Mouse (Mus musculus) cortical plate, adult 2 months (tissue): ENCODE measurements around the gene Tex35. TPM values are rescaled to one million over a fixed set of nuclear protein-coding genes. Genes with fewer than 3 reads are reported as not detected.

Experiments
- H3K27ac ChIP-seq: fragments of 200-500 bp; 2 replicates; pipeline ENCODE4 v1.5.1; 2012; ENCODE audit warnings: low read length, control low read depth, inconsistent platforms; ENCODE audit not compliant: insufficient read depth
- H3K4me1 ChIP-seq: fragments of 200-500 bp; 2 replicates; pipeline ENCODE4 v1.6.1; 2011; ENCODE audit warnings: low read length; ENCODE audit not compliant: control insufficient read depth, insufficient read depth
- H3K4me3 ChIP-seq: fragments of 200-500 bp; 2 replicates; pipeline ENCODE4 v1.5.1; 2011; ENCODE audit warnings: mild to moderate bottlenecking, low read length, control low read depth; ENCODE audit not compliant: insufficient read depth
- CTCF ChIP-seq: fragments of 200-500 bp; IDR thresholded peaks from 2 replicates; pipeline ENCODE4 v1.5.1; 2011; ENCODE audit warnings: mild to moderate bottlenecking, control low read depth, low read length; ENCODE audit not compliant: insufficient read depth; ENCODE audit errors: extremely low read depth
- POLR2A ChIP-seq: fragments of 200-500 bp; IDR thresholded peaks from 2 replicates; pipeline ENCODE4 v1.6.1; 2011; ENCODE audit warnings: mild to moderate bottlenecking, low read length, control low read depth; ENCODE audit not compliant: insufficient read depth; ENCODE audit errors: extremely low read depth
- polyA plus RNA-seq: library from polyadenylated mRNA; depleted of rRNA; stranded (reverse); fragments of >200 nt; gene quantifications from 2 replicates; pipeline ENCODE4 v1.2.3, GENCODE M21; 2012

Tex35 gene
- polyA plus RNA-seq, 1 experiment, result not detected

DNA sequence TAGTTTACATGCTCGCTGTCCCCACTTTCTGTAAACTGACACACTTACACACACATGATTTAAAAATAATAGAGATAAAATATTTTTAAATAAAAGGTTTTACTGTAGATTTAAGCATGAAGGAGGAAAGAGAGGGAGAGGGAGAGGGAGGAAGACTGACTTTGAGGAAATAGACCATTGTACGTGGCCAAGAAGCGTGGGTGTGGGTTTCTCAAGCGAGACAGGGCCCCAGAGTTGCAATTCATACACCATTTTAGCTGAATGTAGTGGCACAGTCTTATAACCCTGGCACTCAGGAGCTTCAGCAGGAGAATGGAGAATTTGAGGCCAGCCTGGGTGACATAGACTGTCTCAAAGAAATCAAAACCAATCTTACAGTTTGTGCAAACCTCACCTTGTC is 25.5 kb downstream of the Tex35 start:
- TF ChIP-seq CTCF (no peak), POLR2A (no peak)
- no peaks in the 10 kb centered on the region for H3K4me1 ChIP-seq
- no peak overlapping the region for H3K4me3 ChIP-seq
- H3K27ac ChIP-seq, result no peak overlapping the region

GRCm38 (mm10) chr1:157081999-157082398 is 26.5 kb downstream of the Tex35 start:
- TF ChIP-seq CTCF (peak; percentile 43), POLR2A (no peak)
- Histone ChIP-seq H3K27ac (no peak overlapping the region), H3K4me1 (no peaks in the 10 kb centered on the region), H3K4me3 (no peak overlapping the region)

DNA sequence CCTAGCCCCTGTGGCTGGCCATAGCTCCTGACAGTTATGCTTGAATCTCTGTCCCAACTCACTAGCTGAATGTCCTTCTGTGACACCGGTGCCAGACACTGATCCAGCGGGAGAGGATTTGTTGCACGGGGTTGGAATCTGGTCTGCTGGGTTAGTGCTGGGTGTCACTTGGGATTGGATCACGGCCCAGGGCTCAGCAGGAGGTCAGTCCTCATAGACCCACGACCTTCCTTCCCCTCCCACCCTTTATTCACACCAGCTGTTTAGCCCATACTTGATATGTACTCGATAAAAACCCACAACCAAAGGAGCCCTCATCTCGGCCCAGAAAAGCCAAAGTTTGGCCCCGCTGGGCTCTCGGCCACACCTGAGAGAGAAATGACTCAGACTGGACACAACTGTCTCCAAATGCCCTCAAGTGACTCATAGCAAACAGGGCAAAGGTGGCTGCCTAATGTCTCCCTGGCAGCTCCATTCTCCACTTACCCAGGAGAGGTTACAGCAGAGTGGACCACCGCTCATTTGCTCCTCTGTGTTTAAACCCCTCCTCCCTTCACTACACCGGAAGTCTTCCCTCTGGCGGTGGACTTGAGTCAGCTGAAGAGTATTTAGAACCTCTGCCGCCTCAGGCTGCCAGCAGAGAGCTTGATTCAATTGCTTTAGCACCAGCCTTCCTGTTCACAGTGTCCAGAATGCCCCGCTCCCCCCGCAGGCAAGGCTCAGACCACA is 27.2 kb downstream of the Tex35 start:
- TF ChIP-seq CTCF (peak; percentile 24), POLR2A (no peak)
- H3K4me3 ChIP-seq, result no peak overlapping the region
- no peak overlapping the region for H3K27ac ChIP-seq
- peaks cover 2% of the 10 kb centered on the region; the same call in 1 of the 2 replicates for H3K4me1 ChIP-seq

DNA sequence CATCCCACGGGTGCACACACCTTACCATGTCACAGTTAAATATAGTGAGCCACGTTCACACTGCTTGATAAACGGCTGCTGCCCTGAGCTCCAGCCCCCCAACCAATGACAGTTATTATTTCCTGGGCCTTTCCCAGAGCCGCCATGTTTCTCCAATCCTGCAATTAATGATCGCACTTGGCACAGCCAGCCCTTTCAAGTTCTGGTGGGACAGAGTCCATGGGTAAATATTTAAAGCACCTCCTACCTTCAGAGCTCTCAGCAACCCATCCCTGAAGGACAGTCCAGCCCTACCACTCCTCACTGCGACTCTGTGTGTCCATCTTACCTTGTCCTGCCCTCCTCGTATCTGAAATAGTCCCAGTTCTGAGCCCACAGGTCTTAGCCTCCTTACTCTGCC is 28.4 kb downstream of the Tex35 start:
- Histone ChIP-seq H3K4me1 (peaks cover 2% of the 10 kb centered on the region; the same call in 1 of the 2 replicates), H3K27ac (no peak overlapping the region), H3K4me3 (no peak overlapping the region)
- TF ChIP-seq POLR2A, result no peak
- TF ChIP-seq CTCF, result no peak

GRCm38 (mm10) chr1:157079384-157080025 is 29.0 kb downstream of the Tex35 start:
- Histone ChIP-seq H3K4me3 (no peak overlapping the region), H3K4me1 (peaks cover 2% of the 10 kb centered on the region; the same call in 1 of the 2 replicates), H3K27ac (no peak overlapping the region)
- TF ChIP-seq CTCF, result peak; percentile 67
- TF ChIP-seq POLR2A, result no peak

DNA sequence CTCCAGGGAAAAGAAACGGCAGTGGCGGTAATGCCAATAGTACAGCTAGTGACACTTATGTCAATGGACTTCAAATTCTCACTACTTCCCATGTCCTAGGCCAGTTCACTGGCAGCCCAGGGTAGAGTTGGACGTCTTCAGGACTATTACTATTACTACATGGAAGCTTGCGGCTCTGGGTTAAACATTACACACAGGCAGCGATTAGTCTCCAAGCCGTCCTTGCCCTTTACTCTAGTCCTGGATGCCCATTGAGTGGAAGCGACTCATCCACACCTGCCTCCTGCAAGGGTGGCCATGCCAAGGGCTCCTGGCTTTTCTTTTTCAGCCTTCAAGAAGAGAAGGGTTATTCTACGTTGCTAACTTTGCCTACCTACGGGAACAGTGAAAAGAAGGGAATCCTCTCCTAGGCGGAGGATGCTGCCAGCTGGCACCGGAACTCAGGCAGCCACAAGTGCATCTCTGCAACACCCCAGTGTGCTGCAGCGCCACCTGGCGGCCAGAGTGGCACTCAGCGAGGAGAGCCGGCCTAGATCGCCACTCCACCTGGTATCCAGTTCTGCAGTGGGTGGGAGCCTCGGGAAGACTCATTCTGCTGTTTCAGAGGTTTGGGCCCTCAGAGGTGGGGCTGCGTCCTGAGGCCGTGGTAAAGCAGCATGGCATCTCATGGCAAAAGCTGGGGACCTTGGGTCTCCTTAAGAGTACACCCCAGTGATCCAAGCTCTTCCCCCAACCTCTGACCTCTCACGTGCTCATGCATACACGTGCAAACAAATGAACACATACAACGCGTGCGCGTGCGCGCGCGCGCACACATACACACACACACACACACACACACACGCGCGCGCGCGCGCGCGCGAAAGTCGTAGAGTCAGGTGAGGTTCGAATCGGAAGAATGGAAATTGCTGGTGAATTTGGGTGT is 31.4 kb downstream of the Tex35 start:
- Histone ChIP-seq H3K27ac (no peak overlapping the region), H3K4me3 (no peak overlapping the region), H3K4me1 (peaks cover 2% of the 10 kb centered on the region; the same call in 1 of the 2 replicates)
- TF ChIP-seq CTCF, result peak; percentile 86
- no peak for TF ChIP-seq POLR2A

- no peak overlapping the region for H3K4me3 ChIP-seq
- TF ChIP-seq POLR2A (no peak), CTCF (peak; percentile 95)
- no peak overlapping the region for H3K27ac ChIP-seq
- peaks cover 2% of the 10 kb centered on the region; the same call in 1 of the 2 replicates for H3K4me1 ChIP-seq
Observed at GRCm38 (mm10) chr1:157076257-157076656, 32.2 kb downstream of the Tex35 start.

DNA sequence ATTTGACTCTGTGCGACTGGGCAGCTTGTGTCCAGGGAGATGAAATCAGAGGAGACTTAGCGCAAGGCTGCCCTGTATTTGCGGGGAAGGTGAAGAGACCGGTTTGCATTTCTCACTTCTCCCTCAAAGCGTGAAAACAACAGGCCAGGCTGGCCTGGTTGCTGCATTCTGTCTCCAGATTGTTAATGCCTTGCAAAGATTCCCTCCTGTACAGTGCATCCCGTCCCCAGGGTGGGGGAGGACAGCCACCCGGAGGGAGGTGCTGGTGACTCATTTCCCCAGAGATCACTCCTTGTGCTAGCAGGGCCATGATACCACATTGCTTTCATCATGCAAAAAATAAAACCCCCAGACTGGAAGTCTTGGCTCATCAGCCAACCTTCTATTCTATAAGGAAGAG is 33.5 kb downstream of the Tex35 start:
- H3K4me3 ChIP-seq, result no peak overlapping the region
- no peak overlapping the region for H3K27ac ChIP-seq
- peaks cover 2% of the 10 kb centered on the region; the same call in 1 of the 2 replicates for H3K4me1 ChIP-seq
- TF ChIP-seq CTCF (no peak), POLR2A (no peak)

DNA sequence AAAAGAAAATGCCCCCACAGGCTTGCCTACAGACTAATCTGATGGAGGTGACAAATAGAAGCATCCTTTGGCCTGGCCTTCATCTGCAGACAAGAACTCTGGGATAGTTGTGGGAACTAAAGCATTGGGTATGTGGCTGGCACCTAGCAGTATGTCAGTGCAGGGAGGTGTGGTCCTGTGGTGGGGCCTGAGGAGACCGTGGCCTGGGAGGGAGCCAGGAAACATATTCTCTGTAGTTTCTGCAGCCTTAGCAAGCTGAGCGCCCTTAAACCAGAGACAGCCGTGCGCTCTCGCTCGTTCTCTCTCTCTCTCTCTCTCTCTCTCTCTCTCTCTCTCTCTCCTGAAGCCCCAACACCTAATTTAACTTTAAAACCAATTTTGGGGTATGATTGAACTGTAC is 34.1 kb downstream of the Tex35 start:
- H3K27ac ChIP-seq, result no peak overlapping the region
- no peak for TF ChIP-seq POLR2A
- H3K4me3 ChIP-seq, result no peak overlapping the region
- peaks cover 2% of the 10 kb centered on the region; the same call in 1 of the 2 replicates for H3K4me1 ChIP-seq

GRCm38 (mm10) chr1:157073592-157073991 is 34.9 kb downstream of the Tex35 start:
- no peak overlapping the region for H3K27ac ChIP-seq
- no peak overlapping the region for H3K4me3 ChIP-seq
- H3K4me1 ChIP-seq, result peaks cover 2% of the 10 kb centered on the region; the same call in 1 of the 2 replicates
- TF ChIP-seq CTCF, result no peak
- TF ChIP-seq POLR2A, result no peak
